Mouse (Mus musculus) lung, adult 2 months (tissue): Measurements from ENCODE around the gene Ralb.
A peak's percentile ranks its signal among the peaks of the same experiment; 100 is the strongest.

Experiments used
- CTCF ChIP-seq: fragments of 200-500 bp; IDR thresholded peaks from 2 replicates; pipeline ENCODE4 v1.5.1; 2011; ENCODE audit warnings: mild to moderate bottlenecking, low read length, control low read depth; ENCODE audit not compliant: insufficient read depth
- POLR2A ChIP-seq: fragments of 200-500 bp; IDR thresholded peaks from 2 replicates; pipeline ENCODE4 v1.6.1; 2011; ENCODE audit warnings: low read depth, mild to moderate bottlenecking, control low read depth, low read length, borderline replicate concordance; ENCODE audit errors: extremely low read depth

DNA sequence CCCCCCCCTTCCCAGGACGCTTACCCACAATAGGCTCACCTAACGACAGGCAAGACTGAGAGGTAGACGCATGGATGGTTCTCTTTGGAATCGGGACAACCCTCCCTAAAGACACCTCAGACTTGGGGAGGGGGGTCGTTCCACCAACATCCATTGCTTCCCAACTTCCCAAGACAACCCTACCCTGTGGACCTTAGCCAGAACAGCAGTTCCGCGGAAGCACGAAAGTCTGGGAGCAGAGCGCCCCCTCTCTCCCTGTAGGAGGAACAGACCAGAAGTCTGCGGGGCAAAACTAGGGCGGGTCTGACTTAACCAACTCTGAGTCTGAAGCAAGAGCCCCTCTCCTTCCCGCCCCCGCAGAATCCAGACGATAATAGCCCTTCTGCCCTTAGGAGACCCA, 81.1 kb downstream of the Ralb start:
- TF ChIP-seq CTCF (peak; percentile 62), POLR2A (no peak)
